Mouse (Mus musculus): Measurements from ENCODE around the gene Sf3a2. TPM values are rescaled to one million over a fixed set of nuclear protein-coding genes. Genes with fewer than 3 reads are reported as not detected.

Gene Sf3a2
- polyA plus RNA-seq, 1 experiment = 413 TPM

DNA sequence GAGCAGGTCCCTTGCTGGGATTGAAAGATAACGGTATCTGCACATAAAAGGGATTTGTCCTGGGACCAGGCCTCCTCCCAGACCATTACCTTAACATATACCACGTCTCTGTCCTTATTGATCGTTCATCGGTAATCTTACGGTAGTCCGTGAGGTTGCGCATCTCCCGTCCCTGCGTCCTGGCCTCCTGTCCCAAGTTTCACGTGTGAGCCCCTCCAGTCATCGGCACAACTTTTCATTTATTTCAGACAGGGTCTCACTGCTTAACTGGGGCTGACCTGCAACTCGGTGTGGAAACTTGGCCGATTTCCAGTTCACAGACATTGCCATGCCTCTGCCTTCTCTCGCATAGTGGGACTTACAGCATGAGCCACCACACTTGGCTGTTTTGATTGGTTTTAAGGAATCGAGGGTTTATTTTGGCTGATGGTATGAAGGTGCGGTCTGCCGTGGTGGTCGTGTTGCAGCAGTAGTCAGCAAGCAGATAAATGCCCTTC is 1.1 kb downstream of the Sf3a2 start:
- no peaks in the 10 kb centered on the region for H3K9me3 ChIP-seq
- peak overlapping the region; percentile 100 for H3K4me3 ChIP-seq (replicated peaks)
- peaks cover 58% of the 10 kb centered on the region for H3K4me1 ChIP-seq
- H3K36me3 ChIP-seq (replicated peaks; ENCODE audit: low read length) = peaks cover 71% of the 10 kb centered on the region
- TF ChIP-seq GATA1 (IDR thresholded peaks at IDR 0.05; ENCODE audit: borderline replicate concordance, low read length) (no peak), FLI1 (IDR thresholded peaks at IDR 0.05; ENCODE audit: low read length) (no peak)
- H3K27me3 ChIP-seq (replicated peaks) = no peaks in the 10 kb centered on the region

DNA sequence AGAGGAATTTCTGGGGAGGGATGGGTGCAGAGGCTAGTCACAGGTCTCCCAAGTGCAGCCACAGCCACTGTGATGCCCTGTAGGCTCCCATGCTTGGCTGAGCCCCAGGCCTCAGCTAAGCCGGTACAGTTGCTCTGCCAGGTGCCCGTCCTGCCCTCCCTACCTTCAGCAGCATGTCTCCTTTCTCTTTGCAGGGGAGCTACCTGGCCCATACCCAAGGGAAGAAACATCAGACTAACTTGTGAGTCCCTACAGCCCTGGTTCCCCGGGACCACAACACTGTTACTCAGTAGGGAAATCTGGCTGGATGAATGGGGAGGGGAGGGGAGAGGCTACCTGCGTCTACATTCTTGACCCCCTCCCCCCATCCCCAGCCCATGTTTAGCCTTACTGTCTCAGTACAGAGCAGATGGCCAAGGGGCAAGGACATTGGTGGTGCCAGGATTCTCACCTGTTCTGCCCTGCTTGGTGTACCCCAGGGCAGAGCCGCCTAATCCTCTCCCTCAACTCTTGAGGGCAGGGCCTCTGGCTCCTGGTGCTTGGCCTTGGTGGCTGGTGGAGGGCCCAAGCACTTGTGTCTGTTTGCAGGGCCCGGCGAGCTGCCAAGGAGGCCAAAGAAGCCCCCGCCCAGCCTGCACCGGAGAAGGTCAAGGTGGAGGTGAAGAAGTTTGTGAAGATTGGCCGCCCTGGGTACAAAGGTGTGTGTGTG is 4.4 kb downstream of the Sf3a2 start:
- H3K27me3 ChIP-seq (replicated peaks) = no peaks in the 10 kb centered on the region
- peaks cover 49% of the 10 kb centered on the region for H3K4me1 ChIP-seq
- H3K4me3 ChIP-seq (replicated peaks) = no peak overlapping the region
- no peak for TF ChIP-seq GATA1 (IDR thresholded peaks at IDR 0.05; ENCODE audit: borderline replicate concordance, low read length)
- TF ChIP-seq FLI1 (IDR thresholded peaks at IDR 0.05; ENCODE audit: low read length) = no peak
- peaks cover 74% of the 10 kb centered on the region for H3K36me3 ChIP-seq (replicated peaks; ENCODE audit: low read length)
- no peaks in the 10 kb centered on the region for H3K9me3 ChIP-seq

DNA sequence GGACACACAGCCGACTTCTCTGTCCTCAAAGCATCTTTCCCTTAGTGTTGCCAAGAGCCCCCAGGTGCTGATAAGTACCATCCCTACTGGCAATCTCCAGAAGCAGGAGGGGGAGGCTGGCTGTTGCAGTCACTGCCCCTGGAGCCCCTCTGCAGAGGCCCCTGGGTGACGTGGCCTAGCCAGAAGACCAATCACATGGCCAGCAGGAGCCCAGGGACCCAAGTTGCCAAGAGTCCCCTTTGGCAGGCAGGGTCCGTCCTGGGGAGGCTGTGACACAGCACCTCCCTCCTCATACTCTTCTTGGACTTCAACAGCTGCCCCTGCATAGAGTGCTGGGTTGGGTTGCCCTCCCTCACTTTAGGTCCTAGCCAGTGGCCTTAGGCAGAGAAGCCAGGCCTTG is 5.0 kb downstream of the Sf3a2 start:
- Histone ChIP-seq H3K27me3 (replicated peaks) (peaks cover under 1% of the 10 kb centered on the region), H3K36me3 (replicated peaks; ENCODE audit: low read length) (peaks cover 74% of the 10 kb centered on the region), H3K4me3 (replicated peaks) (no peak overlapping the region), H3K4me1 (peaks cover 54% of the 10 kb centered on the region), H3K9me3 (no peaks in the 10 kb centered on the region)
- TF ChIP-seq FLI1 (IDR thresholded peaks at IDR 0.05; ENCODE audit: low read length) = no peak
- no peak for TF ChIP-seq GATA1 (IDR thresholded peaks at IDR 0.05; ENCODE audit: borderline replicate concordance, low read length)

DNA sequence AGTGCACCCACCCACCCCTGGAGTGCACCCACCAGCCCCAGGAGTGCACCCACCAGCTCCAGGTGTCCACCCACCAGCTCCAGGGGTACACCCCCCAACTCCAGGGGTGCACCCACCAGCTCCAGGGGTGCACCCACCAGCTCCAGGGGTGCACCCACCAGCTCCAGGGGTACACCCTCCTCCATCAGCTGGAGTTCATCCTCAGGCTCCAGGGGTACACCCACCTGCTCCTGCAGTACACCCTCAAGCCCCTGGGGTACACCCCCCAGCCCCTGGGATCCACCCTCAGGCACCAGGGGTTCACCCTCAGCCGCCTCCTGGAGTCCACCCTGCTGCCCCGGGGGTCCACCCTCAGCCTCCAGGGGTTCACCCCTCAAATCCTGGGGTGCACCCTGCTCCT is 6.3 kb downstream of the Sf3a2 start:
- peaks cover 14% of the 10 kb centered on the region for H3K27me3 ChIP-seq (replicated peaks)
- peaks cover 63% of the 10 kb centered on the region for H3K4me1 ChIP-seq
- H3K36me3 ChIP-seq (replicated peaks; ENCODE audit: low read length) = peaks cover 74% of the 10 kb centered on the region
- no peak overlapping the region for H3K4me3 ChIP-seq (replicated peaks)
- TF ChIP-seq FLI1 (IDR thresholded peaks at IDR 0.05; ENCODE audit: low read length) (no peak), GATA1 (IDR thresholded peaks at IDR 0.05; ENCODE audit: borderline replicate concordance, low read length) (no peak)
- no peaks in the 10 kb centered on the region for H3K9me3 ChIP-seq

DNA sequence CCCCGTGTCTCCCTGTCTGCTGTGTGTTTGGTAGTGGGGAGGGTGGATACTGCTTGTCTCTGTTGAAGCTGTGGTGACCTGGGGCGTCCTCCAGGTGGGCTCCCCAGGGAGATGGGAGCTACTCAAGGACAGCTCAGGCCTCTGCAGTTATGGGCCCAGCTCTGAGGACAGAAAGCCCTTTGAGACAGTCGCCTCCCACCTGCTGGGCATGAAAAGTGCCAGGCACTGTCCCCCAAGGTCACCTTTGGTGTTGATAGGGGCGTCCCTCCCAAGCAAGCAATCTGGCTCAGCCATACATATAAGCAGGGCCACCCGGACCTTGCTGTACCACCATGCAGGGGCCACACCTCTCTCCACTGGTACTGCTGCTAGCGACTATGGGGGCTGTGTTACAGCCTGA is 6.9 kb downstream of the Sf3a2 start, which contains the start of gene Amh:
Gene Amh, plus strand, starts transcription at position 328 of the 400 bp plus-strand sequence.
- Histone ChIP-seq H3K27me3 (replicated peaks) (peaks cover 19% of the 10 kb centered on the region), H3K4me3 (replicated peaks) (no peak within 1 kb of the TSS), H3K9me3 (no peaks in the 10 kb centered on the region), H3K4me1 (peaks cover 61% of the 10 kb centered on the region), H3K36me3 (replicated peaks; ENCODE audit: low read length) (peaks cover 73% of the 10 kb centered on the region)
- TF ChIP-seq FLI1 (IDR thresholded peaks at IDR 0.05; ENCODE audit: low read length) (no peak), GATA1 (IDR thresholded peaks at IDR 0.05; ENCODE audit: borderline replicate concordance, low read length) (no peak)

DNA sequence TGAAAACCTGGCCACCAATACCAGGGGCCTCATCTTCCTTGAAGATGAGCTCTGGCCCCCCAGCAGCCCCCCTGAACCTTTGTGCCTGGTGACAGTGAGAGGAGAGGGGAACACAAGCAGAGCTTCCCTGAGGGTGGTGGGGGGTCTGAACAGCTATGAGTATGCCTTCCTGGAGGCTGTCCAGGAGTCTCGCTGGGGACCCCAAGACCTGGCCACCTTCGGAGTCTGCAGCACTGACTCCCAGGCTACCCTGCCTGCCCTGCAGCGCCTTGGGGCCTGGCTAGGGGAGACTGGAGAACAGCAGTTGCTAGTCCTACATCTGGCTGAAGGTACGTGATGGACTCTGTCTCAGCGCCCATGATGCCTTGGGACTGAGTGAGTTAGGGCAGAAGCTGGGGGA is 7.3 kb downstream of the Sf3a2 start:
- H3K27me3 ChIP-seq (replicated peaks) = peaks cover 23% of the 10 kb centered on the region
- no peaks in the 10 kb centered on the region for H3K9me3 ChIP-seq
- H3K4me1 ChIP-seq = peaks cover 61% of the 10 kb centered on the region
- no peak overlapping the region for H3K4me3 ChIP-seq (replicated peaks)
- no peak for TF ChIP-seq GATA1 (IDR thresholded peaks at IDR 0.05; ENCODE audit: borderline replicate concordance, low read length)
- TF ChIP-seq FLI1 (IDR thresholded peaks at IDR 0.05; ENCODE audit: low read length) = no peak
- peaks cover 69% of the 10 kb centered on the region for H3K36me3 ChIP-seq (replicated peaks; ENCODE audit: low read length)

DNA sequence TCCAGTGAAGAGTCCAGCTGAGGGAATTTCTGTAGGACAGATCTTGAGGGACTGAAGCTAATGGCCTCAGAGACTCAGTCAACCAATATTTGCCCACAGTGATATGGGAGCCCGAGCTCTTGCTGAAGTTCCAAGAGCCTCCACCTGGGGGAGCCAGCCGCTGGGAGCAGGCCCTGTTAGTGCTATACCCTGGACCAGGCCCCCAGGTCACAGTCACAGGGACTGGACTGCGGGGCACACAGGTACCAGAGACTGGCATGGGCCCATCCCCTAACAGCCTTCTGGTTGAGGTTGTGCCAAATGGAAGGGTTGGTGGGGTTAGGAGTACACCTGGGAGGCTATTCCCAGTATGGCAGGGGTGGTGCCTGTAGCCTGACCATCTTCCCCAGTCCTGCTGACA is 7.9 kb downstream of the Sf3a2 start:
- Histone ChIP-seq H3K27me3 (replicated peaks) (peaks cover 27% of the 10 kb centered on the region), H3K9me3 (no peaks in the 10 kb centered on the region), H3K36me3 (replicated peaks; ENCODE audit: low read length) (peaks cover 63% of the 10 kb centered on the region), H3K4me3 (replicated peaks) (no peak overlapping the region), H3K4me1 (peaks cover 60% of the 10 kb centered on the region)
- TF ChIP-seq GATA1 (IDR thresholded peaks at IDR 0.05; ENCODE audit: borderline replicate concordance, low read length) (no peak), FLI1 (IDR thresholded peaks at IDR 0.05; ENCODE audit: low read length) (no peak)

DNA sequence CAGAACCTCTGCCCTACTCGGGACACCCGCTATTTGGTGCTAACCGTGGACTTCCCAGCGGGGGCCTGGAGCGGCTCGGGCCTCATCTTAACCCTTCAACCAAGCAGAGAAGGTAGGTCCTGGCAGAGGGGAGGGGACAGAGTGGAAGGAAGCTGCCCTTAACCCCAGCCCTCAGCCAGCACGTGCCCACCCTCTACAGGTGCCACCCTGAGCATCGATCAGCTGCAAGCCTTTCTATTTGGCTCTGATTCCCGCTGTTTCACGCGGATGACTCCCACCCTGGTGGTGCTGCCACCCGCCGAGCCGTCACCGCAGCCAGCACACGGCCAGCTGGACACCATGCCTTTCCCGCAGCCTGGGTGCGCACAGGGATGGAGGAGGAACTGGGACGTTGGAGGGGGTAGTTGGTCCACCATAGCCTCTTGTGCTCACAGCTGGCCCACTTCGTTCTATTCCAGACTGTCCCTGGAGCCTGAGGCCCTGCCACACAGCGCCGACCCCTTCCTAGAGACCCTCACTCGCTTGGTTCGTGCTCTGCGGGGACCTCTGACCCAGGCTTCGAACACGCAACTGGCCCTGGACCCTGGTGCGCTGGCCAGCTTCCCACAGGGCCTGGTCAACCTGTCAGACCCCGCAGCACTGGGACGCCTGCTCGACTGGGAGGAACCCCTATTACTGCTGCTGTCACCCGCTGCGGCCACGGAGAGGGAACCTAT is 8.5 kb downstream of the Sf3a2 start:
- Histone ChIP-seq H3K4me1 (peaks cover 56% of the 10 kb centered on the region), H3K27me3 (replicated peaks) (peaks cover 29% of the 10 kb centered on the region), H3K9me3 (no peaks in the 10 kb centered on the region), H3K4me3 (replicated peaks) (peak overlapping the region; percentile 90), H3K36me3 (replicated peaks; ENCODE audit: low read length) (peaks cover 57% of the 10 kb centered on the region)
- TF ChIP-seq FLI1 (IDR thresholded peaks at IDR 0.05; ENCODE audit: low read length) (no peak), GATA1 (IDR thresholded peaks at IDR 0.05; ENCODE audit: borderline replicate concordance, low read length) (no peak)

DNA sequence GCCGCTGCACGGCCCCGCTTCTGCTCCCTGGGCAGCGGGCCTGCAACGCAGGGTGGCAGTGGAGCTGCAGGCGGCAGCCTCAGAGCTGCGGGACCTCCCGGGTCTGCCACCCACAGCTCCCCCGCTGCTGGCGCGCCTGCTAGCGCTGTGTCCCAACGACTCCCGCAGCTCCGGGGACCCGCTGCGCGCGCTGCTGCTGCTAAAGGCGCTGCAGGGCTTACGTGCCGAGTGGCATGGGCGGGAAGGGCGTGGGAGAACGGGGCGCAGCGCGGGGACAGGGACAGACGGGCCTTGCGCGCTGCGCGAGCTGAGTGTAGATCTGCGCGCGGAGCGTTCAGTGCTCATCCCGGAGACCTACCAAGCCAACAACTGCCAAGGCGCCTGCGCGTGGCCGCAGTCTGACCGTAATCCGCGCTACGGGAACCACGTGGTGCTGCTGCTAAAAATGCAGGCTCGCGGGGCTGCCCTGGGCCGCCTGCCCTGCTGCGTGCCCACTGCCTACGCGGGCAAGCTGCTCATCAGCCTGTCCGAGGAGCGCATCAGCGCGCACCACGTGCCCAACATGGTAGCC is 9.1 kb downstream of the Sf3a2 start:
- no peak for TF ChIP-seq GATA1 (IDR thresholded peaks at IDR 0.05; ENCODE audit: borderline replicate concordance, low read length)
- TF ChIP-seq FLI1 (IDR thresholded peaks at IDR 0.05; ENCODE audit: low read length) = no peak
- H3K36me3 ChIP-seq (replicated peaks; ENCODE audit: low read length) = peaks cover 51% of the 10 kb centered on the region
- H3K27me3 ChIP-seq (replicated peaks) = peaks cover 33% of the 10 kb centered on the region
- peak overlapping the region; percentile 90 for H3K4me3 ChIP-seq (replicated peaks)
- no peaks in the 10 kb centered on the region for H3K9me3 ChIP-seq
- peaks cover 56% of the 10 kb centered on the region for H3K4me1 ChIP-seq
